Mouse (Mus musculus) G1E-ER4 (cell line): ENCODE measurements around the gene Ndufb11. TPM values are rescaled to one million over a fixed set of nuclear protein-coding genes. Genes with fewer than 3 reads are reported as not detected.

Experiments used
- GATA1 ChIP-seq: IDR thresholded peaks from one replicate; pipeline ENCODE4 v1.8.0; 2012; ENCODE audit warnings: low read length, inconsistent platforms
- polyA plus RNA-seq: library from polyadenylated mRNA; stranded (reverse); fragments of >175 nt; gene quantifications from 2 replicates; pipeline ENCODE4 v1.2.3, GENCODE M21; 2012

Gene Ndufb11
- polyA plus RNA-seq: 440 and 744 TPM in 2 replicates

DNA sequence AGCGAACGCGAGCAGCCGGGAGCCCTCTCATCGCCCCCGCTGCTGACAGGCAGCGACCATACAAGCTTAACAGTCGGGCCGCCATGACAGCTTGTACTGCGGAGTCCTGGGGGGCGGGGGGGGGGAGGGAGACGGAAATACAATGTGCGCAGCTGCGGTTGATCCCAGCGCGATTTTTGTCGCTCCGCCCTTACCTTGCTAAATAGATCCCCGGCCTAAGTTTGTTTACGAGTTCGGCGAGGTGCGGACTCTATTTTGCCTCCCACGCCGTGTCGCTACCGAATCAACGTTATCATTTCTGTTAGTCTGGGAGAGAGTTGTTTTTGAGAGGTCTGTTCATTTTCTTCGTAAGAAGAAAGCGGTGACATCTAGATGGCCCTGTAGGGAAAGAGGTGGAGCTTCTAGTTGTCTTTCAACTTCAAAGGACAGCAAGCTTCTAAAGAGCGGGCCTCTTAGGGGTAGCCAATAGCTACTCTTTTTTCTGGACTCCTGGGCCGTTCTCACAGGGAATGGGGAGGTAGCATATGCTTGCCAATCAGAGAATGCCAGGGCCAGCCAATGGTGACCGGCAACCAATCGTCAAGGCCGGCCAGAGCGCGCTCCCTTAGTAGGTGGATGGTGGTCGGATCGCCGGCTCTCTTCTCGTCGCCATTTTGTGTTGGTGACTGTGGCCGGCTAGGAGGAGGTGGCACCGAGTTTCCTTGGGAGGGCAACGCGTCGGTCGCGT is at the start of gene Ndufb11, which contains the start of gene Rbm10:
Gene Ndufb11, minus strand, starts transcription at position 444 of the 727 bp plus-strand sequence.
Gene Rbm10, plus strand, starts transcription at position 328 of the 727 bp plus-strand sequence.
- TF ChIP-seq GATA1: no peak

DNA sequence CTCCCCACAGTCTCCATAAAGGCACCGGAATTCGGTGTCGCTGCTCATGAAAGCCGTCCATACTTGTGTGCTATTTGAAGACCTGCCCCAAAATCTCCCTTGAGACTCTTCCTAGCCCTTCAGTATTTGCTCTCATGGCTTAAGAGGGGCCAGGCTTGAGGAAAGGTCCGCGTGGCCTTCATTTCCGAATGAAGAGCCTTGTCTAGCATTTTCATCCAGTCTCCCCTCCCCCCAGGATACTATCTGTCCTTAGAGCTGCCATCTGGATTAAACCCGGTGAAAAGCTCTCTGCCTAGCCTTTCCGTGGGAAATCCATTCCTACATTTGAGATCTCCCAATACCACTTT is 46.0 kb upstream of the Ndufb11 start:
- no peak for TF ChIP-seq GATA1

DNA sequence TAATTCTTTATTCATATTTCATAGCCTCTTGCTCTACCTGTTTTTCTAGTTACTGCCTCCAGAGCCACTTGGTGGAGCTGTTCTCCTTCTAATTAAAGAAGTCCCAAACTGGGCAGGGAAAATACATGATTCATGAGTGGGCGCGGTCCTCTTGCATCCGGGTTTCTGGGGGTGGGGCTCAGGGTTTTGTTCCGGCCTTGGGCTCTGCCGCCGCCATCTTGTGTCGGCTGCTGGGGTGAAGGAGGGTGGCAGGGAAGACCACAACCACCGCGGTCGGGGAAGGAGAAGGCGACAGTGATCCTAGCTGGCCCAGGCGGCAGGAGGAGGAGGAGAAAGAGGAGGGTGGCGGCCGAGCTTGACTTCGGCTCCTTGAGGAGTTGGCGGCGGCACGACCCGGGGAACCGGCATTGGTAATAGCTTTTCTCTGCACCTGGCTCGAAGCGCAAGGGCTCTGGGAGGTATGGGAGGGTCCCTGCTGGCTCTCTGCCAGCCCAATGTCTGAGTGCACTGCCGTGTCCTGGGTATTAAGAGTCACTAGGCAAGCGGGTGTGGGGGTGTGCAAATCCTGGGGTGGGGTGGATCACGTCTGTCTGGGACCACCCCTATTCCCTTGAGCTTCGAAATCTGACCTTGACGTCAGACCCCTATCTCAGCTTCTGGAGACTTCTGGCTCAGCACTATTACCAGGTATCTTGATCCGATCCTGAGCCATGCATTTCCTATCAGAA is 45.5 kb upstream of the Ndufb11 start:
- TF ChIP-seq GATA1: no peak

DNA sequence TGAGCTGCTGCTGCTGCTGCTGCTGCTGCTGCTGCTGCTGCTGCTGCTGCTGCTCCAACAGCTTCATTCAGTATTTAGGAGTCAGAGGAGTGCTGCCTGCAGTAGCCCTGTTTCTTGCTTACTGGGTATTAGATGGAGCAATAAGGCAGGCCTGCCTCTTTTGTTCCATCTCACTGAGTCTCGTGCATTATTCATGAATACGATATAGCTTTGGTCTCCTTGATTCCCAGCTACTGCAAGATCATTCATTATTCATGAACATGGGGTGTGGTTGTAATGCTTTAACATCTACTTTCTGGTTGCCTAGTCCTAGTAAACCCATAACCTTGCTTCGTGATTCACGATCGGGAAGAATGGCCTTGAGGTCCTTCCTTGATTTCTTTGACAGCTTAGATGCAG is 44.9 kb upstream of the Ndufb11 start:
- TF ChIP-seq GATA1: no peak

DNA sequence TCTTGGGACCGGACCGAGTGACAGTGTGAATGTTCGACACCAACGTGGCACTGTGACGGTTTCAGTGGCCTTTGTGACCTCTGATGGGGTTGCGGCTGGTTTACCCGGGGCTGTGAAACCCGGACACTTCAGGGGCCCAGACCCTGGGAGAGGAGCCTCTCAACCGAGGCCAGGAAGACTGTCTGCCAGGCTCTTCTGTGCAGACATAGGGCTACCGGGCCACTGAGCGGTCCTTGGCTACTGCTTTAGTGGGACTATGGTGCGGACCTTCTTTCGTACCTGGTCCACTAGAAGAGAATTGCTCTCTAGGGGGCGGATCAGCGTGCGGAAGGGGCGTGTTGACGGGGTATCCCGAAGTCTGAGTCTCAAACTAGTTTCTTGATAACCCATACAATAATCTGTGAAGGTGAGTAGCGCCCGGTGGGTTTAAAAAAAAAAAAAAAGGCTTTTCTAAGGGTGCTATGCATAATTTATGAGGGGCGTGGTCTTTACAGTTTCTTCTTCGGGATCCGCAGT is 41.5 kb upstream of the Ndufb11 start:
- TF ChIP-seq GATA1: no peak

DNA sequence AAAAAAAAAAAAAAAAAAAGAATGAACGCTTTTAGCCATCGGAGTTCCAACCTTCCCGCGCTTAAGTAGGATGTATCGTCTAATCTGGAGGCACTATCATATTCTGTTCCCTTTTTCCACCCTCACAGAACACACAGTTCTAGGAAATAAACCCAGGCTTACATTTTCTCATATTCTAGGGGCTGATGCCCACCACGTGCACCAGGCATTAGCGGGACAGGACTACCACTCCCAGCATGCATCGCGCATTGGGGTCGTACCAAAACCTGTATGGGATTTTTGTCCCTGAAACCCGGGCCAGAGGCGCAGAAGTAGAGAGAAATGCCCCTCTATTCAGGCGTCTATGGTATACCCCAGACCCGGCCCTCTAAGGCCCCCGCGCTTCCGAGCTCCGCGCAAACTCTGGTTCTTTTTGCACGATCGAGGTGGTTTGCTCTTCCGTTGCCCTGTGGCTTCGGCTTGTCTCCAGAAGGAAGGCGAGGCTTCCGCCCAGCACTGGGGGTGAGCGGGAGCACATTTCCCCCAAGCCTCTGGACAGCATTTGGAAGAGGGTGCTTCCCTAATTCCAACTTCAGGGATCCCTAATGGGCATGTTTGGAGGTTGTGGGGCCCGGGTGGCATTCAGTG is 40.7 kb upstream of the Ndufb11 start, which contains the start of gene Uba1:
Gene Uba1, plus strand, starts transcription at position 301 of the 627 bp plus-strand sequence.
- TF ChIP-seq GATA1: no peak

DNA sequence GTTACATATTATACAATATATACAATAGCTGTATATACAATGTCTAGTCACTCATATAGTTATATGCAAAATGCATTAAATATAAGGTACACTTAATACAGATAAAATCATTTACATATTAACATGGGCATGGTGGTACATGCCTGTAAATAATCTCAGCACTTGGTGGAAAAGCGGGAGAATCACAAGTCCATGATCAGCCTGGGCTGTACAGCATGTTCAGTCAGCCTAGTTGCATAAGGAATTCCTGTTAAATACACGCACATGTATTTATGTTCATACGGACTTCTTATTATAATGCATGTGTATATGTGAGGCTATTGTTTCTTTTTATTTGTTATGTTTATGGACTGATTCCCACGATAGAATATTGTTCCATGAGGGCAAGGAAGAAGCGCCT is 40.2 kb upstream of the Ndufb11 start:
- TF ChIP-seq GATA1: no peak

DNA sequence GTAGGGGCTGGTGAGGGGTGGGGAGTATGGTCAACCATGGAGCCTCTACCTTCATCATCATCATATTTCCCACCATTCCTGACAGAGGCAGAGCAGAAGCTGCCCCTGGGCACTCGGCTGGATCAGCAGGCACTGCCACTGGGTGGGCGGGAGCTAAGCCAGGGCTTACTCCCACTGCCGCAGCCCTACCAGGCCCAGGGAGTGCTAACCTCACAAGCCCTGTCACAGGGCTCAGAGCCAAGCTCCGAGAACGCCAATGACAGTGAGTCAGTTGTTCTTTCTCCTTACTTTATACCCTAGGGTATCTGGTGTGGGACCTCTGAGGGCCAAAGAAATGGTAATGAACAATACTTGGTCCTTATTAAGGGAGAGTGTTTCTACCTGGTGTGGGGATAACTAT is 27.4 kb upstream of the Ndufb11 start:
- no peak for TF ChIP-seq GATA1

DNA sequence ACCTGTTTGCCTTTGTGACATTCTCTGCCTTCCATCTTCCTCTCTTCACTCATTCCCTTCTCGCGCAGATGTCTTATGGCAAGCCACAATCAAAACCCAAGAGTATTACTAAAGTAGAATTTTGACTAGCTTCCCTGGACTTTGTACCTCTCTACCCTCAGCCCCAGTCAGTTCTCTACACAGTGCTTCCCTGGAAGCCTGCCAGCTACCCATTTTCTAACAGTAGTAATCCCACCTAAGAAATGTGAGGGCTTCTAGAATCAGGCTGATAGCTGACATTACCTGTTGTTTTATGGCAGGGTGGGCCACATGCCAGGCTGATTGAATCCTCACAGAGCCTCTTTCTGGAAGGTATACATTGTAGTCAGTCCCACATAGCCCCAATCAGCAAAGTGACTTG is 20.7 kb upstream of the Ndufb11 start:
- no peak for TF ChIP-seq GATA1

DNA sequence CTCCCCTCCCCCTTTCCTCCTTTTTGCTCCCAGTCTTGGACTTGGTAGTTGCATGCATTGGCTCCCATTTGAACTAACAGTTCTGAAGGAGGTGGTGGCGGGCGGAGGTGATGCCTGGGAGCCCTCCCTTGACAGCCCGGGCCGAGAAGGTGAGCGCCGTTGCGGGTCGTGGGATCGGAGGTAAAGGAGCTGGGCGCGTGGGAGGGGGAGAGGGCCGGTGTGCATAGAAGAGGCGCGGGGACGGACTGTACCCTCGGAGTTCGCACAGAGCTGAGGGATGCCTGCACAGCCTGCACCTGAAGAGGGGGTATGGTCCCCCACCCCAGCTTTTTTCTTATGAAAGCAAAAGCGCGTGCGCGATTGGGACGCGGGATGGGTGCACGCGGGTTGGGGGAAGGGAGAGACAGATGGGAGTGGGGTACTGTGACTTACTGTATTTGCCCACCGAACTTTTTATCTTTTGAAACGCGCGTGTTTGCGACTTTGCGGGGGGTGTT is 532 bp upstream of the Ndufb11 start:
- TF ChIP-seq GATA1: no peak

DNA sequence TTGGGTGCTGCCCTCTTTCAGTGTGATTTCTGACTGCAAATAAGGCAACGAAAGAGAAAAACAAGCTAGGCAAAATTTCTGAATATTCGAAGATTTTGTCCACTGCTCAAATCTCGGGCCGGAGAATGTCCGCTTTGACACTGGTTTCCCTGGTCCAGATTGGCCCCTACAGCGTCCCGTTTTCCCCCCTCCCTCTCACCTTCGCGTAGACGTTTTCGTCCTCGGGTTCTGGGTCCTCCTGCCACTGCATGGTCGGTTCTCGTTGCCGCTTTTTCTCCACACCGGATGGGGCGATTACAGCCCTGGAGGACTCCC is 601 bp downstream of the Ndufb11 start:
- TF ChIP-seq GATA1: no peak

DNA sequence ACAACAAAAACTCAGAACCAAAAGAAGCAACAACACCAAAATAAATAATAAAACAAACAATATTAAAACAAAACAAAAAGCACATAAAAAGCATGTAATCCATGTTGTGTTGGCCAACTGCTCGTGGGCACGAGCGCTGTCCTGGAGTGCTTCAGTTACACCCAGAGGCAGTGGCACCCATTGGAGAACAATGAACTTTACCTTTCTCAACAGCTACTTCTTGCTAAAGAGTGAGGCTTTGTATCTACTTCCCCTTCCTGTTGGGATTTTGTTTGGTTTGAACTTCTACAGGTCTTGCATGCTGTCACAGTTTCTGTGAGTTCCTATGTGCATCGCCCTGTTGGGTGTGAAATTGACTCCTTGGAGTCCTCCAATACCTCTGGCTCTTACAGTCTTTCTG is 8.9 kb downstream of the Ndufb11 start:
- no peak for TF ChIP-seq GATA1

DNA sequence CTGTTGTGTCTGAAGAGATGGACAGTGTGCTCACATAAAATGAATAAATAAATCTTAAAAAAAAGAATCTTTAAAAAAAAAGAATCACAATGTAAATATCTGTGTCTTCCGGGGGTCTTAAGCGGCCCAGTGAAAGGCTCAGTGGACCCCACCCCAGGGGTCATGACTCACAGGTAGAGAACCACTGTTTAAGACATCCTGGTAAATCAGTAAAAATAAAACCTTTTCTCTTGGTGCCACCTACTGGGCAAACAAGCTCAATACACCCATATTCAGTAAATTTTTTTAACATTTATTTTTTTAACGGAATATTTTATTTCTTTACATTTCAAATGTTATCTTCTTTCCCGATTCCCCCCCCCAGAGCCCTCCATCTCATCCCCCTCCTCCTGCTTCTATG is 29.5 kb downstream of the Ndufb11 start:
- no peak for TF ChIP-seq GATA1

DNA sequence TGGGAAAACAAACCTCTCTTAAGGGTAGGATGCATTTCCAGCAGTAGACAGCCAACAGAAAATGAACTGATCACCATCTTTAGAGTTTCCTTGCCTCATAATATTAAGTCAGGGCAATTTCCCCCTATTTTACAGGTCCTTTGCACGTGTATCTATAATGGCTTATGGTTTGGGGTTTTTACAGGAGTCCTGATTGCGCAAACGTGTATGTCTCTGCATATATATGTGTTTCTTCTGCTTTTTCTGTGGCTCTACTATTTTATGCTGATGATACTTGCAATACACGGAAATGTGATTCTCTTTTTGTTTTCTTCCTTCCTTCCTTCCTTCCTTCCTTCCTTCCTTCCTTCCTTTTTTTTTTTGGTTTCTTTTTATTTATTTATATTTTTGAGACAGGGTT is 43.5 kb downstream of the Ndufb11 start:
- no peak for TF ChIP-seq GATA1

DNA sequence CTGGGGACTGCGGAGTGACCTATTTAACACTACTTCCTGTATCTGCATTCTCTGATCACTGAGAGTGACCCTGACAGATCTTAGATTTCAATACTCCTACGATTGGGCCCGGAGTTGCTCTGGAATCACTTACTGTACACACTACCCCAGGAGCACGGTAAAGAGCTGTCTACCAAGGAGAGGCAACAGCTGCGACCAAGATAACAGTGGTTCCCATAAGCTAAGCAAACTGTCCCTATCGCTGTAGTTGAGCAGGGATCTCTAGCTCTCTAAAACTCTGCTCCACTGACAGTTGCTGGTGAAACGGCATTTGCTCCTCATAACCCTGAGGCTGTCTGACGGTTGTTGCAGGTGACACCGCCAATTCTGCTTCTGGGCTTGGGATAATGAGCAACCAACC is 44.7 kb downstream of the Ndufb11 start:
- no peak for TF ChIP-seq GATA1

DNA sequence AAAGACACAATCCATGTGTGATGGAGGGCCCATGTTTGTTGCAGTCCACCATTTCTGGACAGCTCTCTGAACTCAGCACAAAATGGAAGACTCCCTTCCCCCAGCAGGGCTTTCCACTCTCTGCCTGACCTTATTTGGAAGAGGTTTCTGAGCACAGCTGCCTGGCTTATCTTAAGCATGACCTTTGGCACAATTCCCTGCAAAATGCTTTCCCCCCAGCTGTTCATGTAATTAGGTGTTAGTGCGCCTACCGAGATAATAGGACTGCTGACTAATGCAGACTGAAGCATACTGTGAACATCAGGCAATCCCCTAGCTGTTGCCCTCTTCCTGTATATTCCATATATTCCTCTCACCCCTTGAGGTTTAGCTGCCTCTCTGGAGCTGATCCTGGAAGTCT is 46.4 kb downstream of the Ndufb11 start:
- peak; percentile 27 for TF ChIP-seq GATA1

Other genes with a start within 250 kb of the Ndufb11 start
- gene Jade3, start 191.9 kb downstream of the Ndufb11 start, polyA plus RNA-seq: 0.63 and 0.76 TPM in 2 replicates
- not detected in 2 replicates for gene Rgn, start 67.8 kb downstream of the Ndufb11 start, polyA plus RNA-seq
- 15.0 and 19.1 TPM in 2 replicates for gene Rbm10, start 116 bp downstream of the Ndufb11 start, polyA plus RNA-seq
- 205 and 213 TPM in 2 replicates for gene Uba1, start 40.7 kb upstream of the Ndufb11 start, polyA plus RNA-seq
- gene Cdk16, start 70.3 kb upstream of the Ndufb11 start, polyA plus RNA-seq: 90.8 and 112 TPM in 2 replicates
- 10.1 and 10.8 TPM in 2 replicates for gene Usp11, start 86.3 kb upstream of the Ndufb11 start, polyA plus RNA-seq
- 12.7 and 47.6 TPM in 2 replicates for gene Araf, start 180.2 kb upstream of the Ndufb11 start, polyA plus RNA-seq